Mouse (Mus musculus) gastrocnemius, postnatal 25 days (tissue): Measurements from ENCODE around the gene Fsd1. TPM values are rescaled to one million over a fixed set of nuclear protein-coding genes. Genes with fewer than 3 reads are reported as not detected.

ENCODE experiments used
- DNase-seq: peaks from one replicate; pipeline ENCODE4 v3.0.0; 2022
- total RNA-seq, 2 experiments: library from RNA; stranded (reverse); gene quantifications; 1 replicate in 1 of 2; 2 replicates in 1 of 2; pipeline ENCODE4 v1.2.3; 2021

Fsd1 gene
- total RNA-seq, 2 experiments from 2014 or later, result not detected

GRCm38 (mm10) chr17:56009962-56010240, 23.6 kb downstream of the Fsd1 start:
- DNase-seq, result no peak

- no peak for DNase-seq
These were observed 23.9 kb downstream of the Fsd1 start for GRCm38 (mm10) chr17:56010255-56010654.

GRCm38 (mm10) chr17:56010681-56011080, 24.4 kb downstream of the Fsd1 start:
- peak; percentile 67 for DNase-seq

GRCm38 (mm10) chr17:56011441-56011840, 25.1 kb downstream of the Fsd1 start:
- DNase-seq, result no peak

- no peak for DNase-seq
These were observed 29.0 kb downstream of the Fsd1 start for GRCm38 (mm10) chr17:56015293-56015692.

GRCm38 (mm10) chr17:56016382-56016781, 30.1 kb downstream of the Fsd1 start:
- DNase-seq, result no peak

- no peak for DNase-seq
These were observed 30.8 kb downstream of the Fsd1 start for GRCm38 (mm10) chr17:56016793-56017785.

- DNase-seq, result no peak
These were observed 31.5 kb downstream of the Fsd1 start for GRCm38 (mm10) chr17:56017848-56018247.

GRCm38 (mm10) chr17:56018347-56019131, 32.2 kb downstream of the Fsd1 start:
- no peak for DNase-seq

- no peak for DNase-seq
These were observed 34.2 kb downstream of the Fsd1 start for GRCm38 (mm10) chr17:56020400-56021084.

- DNase-seq, result no peak
These were observed 35.0 kb downstream of the Fsd1 start for GRCm38 (mm10) chr17:56021161-56021910.

- no peak for DNase-seq
These were observed 36.1 kb downstream of the Fsd1 start for GRCm38 (mm10) chr17:56022131-56022988.

GRCm38 (mm10) chr17:56022989-56023290, 36.6 kb downstream of the Fsd1 start:
- no peak for DNase-seq

GRCm38 (mm10) chr17:56023386-56023785, 37.1 kb downstream of the Fsd1 start:
- DNase-seq, result no peak

GRCm38 (mm10) chr17:56024476-56024875, 38.2 kb downstream of the Fsd1 start:
- DNase-seq, result no peak

- no peak for DNase-seq
These were observed 38.6 kb downstream of the Fsd1 start for GRCm38 (mm10) chr17:56024931-56025330.

GRCm38 (mm10) chr17:56026303-56026702, 40.0 kb downstream of the Fsd1 start:
- DNase-seq, result no peak

GRCm38 (mm10) chr17:56026881-56027280, 40.6 kb downstream of the Fsd1 start:
- no peak for DNase-seq

GRCm38 (mm10) chr17:56027801-56028441, 41.6 kb downstream of the Fsd1 start:
- DNase-seq, result peak; percentile 62

GRCm38 (mm10) chr17:56030238-56030870, 44.0 kb downstream of the Fsd1 start:
- no peak for DNase-seq
